Mouse (Mus musculus): ENCODE measurements around the gene Slc9a9.

Slc9a9 gene

DNA sequence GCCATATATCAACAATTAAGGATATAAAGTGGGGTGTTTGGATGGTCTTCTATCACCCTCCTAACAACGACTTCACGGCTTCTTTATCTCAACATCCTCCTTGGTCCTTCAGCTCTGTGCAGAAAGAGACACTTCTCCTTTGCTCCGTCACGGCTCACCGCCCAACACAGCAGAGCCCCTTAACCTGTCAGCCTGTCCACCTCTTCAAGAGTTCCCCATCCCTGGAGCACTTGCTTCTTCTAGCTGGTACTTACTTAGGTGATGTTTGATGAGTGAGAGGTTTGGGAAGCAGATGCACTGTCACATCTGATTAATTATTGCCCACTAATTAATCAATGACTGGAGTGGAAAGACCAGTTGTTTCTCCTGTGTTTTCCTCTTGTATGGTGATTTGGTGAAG, 213.7 kb downstream of the Slc9a9 start:
- ChIA-PET POLR2A (no interaction called here), CTCF (no interaction called here)

DNA sequence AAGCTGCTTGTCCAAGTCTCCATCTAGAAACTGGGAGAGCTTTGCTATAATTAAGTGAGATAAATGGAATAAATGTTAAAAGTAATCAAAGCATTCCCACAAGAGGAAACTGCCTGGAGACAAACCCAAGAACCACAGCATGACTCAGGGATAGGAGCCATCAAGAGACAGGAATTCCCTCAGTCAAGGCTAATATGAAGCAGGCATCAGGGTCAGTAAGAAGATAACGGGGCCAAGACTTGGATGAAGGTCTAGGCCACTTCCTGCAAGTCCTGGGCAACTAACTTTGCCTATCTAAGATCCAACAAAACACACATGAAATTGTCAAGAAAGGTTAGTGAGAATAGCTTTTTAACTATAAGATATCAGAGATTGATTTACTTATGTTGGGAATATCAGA, 215.4 kb downstream of the Slc9a9 start:
- CTCF ChIA-PET = no interaction called here
- POLR2A ChIA-PET = no interaction called here

DNA sequence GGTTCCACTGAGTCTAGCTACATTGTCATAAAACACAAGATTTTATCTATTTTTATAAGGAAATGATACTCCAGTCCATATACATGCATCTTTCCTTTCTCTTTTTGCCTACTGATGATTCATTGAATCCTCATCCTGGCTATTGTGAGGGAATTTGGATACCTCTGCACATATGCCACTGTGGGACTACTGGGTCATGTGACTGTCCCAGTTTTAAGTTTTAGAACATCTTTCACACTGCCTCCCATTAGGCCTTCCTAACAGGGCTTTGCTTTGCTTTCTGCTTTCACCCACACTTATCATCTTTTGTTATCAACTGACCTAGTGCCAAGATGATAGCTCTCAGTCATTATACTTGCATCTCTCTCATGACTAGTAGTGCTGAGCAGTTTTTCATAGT, 219.9 kb downstream of the Slc9a9 start:
- ChIA-PET POLR2A (no interaction called here), CTCF (no interaction called here)

DNA sequence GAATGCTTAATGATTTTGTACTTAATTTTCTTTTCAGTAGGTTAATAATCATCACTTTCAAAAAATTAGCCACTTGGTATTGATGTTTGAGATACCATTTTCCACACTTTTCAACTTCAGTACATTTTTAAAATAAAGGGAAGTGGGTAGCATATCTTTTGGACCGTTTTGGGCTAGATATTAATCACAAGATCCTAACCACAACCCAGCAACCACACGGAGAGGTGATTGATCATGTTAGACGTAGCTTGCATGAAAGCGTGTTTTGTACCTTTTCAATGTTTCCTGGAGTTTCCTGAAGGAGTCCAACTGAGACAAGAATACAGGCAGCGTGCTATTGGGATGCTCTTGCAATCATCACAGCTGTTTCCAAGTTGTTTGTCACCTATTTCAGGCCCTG, 226.2 kb downstream of the Slc9a9 start:
- ChIA-PET POLR2A (no interaction called here), CTCF (no interaction called here)

DNA sequence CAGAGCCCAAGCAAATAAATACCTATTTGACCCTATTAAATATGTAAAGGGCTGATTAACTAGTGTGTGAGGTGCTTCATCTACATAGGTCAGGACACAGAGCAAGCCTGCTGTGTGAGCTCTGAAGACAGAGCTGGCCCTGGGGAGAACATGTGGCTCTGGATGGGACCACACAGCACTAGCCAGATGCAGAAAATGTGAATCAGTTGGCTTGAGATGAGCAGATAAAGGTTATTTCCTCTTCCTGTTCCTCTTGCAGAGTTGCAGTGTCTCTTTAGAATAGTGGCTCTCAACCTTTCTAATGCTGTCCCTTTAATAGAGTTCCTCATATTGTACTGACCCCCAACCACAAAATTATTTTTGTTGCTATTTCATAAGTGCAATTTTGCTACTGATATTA, 234.5 kb downstream of the Slc9a9 start:
- ChIA-PET POLR2A (no interaction called here), CTCF (no interaction called here)

DNA sequence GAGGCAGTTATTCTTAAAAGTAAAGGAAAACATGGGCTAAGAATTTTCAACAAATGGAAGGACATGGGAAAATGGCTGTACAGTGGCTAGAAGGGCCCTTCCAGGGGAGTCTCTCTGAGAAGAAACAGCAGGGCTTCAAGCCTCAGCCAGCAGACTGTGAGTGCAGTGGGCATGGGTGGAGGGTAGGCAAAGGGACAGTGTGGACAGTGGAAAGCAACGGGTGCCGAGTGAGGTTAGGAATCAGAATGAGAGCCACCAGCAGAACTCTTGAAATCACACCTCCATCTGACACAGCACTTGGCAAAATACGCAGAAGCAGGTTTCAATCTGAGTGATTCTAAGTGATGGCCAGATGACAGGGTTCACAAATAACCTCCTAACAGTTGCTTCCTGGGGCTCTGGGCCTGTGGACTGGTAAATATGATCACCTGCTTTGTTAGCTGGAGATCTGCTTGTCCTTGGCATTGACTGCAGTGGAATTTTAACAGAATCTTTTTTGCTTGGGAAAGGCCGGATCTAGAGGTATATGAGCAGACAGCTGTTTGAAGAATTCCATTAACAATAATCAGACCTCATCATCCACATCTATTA, 237.4 kb downstream of the Slc9a9 start:
- ChIA-PET POLR2A (interaction anchor here in 1 of 4 experiments (1.1 kb wide), 1 partner anchor 15 kb away, joined by 4 read pairs; no protein-coding TSS in a partner anchor), CTCF (no interaction called here)

DNA sequence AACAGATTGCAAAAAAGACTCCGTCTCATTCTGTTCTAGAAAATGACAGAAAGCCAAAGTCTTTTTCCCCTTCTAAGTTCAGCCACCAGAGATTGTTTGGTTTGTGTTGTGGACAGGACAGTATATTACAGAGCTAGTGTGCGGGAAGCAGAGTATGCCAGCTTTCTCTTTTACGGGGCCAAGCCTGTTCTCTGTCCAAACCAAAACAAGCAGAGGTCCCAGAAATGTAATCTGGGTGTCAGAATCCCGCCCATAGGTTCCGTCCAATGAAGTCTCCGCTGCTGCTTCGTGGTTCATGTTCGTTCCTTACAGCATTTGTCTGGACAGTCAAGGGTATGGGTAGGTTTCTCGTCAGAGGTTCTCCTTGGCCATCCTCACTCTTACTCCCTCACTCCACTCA, 242.4 kb downstream of the Slc9a9 start:
- CTCF ChIA-PET = interaction anchor here in 1 of 4 experiments (0.5 kb wide), 1 partner anchor 110 kb away, joined by 3 read pairs; no protein-coding TSS in a partner anchor
- POLR2A ChIA-PET = no interaction called here

DNA sequence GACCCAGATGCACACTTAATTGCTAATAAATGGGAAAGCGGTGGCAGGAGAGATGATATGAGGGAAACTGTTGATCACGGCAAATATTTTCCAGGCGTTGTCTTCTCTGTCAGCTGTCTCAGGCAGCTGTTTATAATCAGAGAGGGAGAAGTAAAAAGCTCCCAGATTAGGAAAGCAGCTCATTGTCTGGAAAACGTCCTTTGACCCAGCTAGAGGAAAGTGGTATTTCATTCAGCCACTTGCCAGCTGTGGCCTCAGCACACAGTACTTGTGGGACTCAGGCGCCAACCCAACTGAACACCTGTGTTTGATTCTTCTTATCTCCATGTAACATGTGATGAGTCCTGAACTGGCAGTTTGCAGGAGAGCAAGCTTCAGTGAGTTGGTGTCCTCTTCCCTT, 252.4 kb downstream of the Slc9a9 start:
- ChIA-PET POLR2A (interaction anchor here in 1 of 4 experiments (1.0 kb wide), 1 partner anchor 16 kb away, joined by 4 read pairs; no protein-coding TSS in a partner anchor), CTCF (no interaction called here)

DNA sequence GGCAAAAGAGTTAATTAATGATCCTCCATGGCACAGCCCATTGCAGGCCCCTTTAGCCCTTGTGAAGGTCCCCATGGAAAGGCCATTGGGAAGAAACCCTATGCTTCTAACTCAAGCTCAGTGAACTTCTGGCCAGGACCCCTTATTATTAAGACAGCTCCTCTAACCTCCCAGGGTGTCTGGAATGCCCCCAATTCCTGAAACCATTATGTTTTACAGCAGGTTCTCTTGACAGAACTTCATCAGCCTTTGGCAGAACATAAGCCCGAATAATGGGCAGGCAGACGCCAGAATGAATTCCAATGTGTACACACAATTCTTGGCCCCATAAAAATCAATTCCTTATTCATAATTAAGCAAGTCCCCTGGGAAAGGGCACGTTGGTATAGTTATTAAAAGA, 256.1 kb downstream of the Slc9a9 start:
- ChIA-PET POLR2A (interaction anchor here in 1 of 4 experiments (0.6 kb wide), 1 partner anchor 401 kb away, joined by 4 read pairs; no protein-coding TSS in a partner anchor), CTCF (no interaction called here)

DNA sequence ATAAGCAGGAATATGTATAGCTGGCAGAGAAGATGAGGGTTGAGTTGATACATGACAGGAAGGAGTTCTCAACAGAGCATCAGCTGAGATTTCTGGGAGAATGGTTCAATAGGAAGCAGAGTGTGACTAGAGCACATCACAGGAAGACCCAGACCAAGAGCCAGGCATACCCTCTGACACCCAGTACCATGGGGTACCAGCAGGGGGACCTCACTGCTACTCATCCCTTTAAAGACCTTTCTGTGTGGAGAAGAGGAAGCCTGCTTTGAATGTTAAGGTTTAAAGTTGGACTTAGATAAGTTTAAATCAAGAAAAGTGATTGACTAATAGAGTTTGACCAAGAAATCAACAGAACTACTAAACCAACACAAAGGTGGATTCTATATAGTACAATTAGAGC, 257.4 kb downstream of the Slc9a9 start:
- POLR2A ChIA-PET = no interaction called here
- CTCF ChIA-PET = interaction anchor here in 1 of 4 experiments (0.6 kb wide), 1 partner anchor 737 kb away, joined by 3 read pairs; no protein-coding TSS in a partner anchor

DNA sequence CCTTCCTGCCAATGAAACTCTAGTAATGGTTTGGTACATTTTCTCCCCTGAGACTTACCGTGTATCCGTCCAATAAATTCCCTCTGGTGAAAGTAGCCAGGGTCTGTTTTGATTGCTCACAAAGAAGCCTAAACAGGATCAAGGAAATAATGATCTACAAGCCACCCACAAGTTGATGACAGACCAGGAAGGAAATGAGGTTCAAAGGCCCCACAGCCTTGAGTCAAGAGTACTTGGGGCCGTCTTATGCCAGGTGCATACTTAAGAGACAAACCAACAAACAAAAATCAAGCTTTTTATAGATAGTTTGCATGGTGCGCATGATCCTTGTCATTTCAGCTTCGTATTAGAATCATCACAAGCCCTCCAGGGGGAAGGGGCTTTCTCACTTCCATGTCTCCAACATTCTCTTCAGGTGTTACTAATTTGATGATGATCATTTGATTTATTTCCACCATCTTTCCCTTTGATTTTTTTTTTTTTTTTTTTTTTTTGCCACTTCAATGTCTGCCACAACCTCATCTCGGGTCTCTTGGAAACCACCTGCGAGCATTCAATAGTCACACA, 275.9 kb downstream of the Slc9a9 start:
- CTCF ChIA-PET = no interaction called here
- POLR2A ChIA-PET = interaction anchor here in 1 of 4 experiments (0.7 kb wide), 1 partner anchor 19 kb away, joined by 4 read pairs; no protein-coding TSS in a partner anchor

DNA sequence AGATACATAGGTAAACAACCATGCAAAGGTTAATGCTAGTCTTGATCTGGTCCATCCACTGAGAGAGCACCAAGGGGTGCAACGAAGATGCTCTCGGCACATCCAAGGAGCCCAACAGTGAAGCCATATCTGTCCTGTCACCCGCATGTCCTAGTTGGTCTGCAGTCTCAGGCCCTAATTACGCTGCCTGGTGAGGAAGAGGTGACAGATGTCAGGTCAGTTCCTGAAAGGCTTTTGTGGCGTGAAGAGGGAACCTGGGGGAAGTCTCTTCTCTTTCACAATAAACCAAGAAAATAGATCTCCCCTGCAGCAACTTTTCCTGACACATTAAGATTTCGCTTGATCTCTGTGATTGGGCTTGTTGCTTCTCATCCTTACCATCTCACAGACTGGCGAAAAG, 277.5 kb downstream of the Slc9a9 start:
- CTCF ChIA-PET = no interaction called here
- POLR2A ChIA-PET = no interaction called here

DNA sequence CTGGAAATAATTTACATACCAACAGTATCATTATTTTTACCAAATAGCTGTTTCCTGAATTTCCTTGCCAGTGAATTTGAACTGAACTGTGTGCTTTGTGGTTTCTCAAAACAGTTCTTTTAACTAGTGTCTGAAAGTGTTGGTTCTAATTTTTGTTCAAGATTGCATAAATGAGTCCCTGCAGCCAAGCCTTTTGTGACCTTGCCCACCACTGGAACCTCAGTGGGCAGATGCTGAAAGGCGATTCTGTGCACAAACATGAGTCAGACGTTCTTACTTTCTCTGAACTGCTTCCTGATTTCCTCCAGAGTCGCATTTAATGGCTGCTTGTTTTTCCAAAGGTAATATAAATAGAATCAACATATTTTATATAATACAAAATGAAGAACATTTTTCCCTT, 281.0 kb downstream of the Slc9a9 start:
- CTCF ChIA-PET = no interaction called here
- POLR2A ChIA-PET = no interaction called here

DNA sequence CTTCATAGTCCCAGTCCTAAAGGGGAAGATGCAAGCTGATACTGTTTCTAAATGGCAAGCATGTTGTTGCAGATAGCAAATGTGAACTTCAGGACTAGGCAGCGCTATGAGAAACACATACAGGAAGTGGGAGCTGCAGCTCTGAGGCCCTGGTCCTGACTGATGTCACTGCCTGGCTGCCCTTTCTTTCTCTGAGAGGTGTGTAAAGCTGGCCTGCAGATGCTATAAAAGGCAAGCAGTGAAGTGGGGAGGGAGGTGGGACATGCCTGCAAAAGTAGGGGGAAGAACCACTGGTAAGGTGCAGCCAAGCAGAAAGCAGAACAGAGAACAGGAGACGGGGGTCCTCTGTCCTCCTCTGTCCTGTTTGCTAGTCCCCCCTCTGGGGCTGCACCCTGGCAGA, 285.9 kb downstream of the Slc9a9 start:
- POLR2A ChIA-PET = interaction anchor here in 1 of 4 experiments (0.6 kb wide), 1 partner anchor 586 kb away, joined by 3 read pairs; no protein-coding TSS in a partner anchor
- CTCF ChIA-PET = no interaction called here

DNA sequence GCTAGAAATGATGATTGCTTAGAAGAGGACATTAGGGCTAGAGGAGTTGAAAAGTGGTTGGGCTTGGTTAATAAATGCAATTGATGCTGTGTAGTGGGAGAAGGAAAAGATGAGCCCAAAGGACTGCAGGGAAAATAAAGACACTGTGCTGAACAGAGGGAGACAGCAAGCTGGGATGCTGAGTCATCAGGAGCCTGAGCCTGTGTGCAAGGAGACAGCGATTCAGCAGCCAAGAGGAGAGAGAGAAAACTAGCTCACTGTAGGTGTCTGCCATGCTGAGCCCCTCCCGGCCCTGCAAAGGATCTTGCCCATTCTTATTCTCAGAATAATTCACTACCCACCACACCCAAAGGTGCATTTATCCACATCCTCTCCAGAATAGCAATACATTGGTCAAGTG, 288.7 kb downstream of the Slc9a9 start:
- ChIA-PET CTCF (no interaction called here), POLR2A (no interaction called here)

DNA sequence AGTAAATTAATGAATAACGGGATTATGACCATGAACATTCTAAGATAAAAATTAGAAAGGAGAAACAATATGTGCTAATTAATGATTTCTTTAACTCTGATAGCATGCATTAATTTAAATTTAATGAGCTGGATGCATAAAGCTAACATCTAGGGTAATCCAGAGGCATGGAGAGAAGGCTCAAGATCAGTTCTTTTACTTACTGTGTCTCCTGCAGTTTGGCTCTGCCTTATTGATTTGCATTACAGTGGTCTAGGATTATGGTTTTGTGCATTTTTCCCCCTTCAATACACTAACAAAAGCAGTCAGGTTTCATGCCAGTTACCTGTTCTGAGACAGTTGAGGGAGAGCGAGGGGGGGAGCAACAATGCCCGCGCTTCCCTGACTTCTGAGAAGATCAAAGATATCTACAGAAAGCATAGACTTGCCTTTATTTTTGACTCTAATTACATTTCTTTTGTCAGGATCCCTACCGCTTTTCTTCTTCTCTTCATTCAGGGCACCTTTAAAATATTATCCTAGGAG, 298.9 kb downstream of the Slc9a9 start:
- POLR2A ChIA-PET = no interaction called here
- CTCF ChIA-PET = no interaction called here

DNA sequence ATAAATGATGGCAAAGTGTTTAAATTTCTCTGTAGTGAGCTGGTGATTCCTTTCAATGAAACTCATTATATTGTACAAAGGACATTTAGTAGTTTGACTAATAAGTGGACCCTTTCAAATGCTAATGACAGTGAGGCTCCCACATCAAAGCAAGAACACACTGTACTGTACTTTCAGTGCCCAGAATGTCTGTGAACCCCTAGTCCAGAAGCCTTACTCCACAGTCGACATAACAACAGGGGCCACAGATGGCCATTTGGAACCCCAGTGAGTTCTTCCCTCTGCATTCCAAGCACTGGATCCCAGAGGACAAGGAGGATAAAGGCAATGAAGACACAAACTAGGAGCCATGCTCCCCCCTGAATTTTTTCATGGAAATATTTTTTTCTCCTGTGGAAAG, 299.4 kb downstream of the Slc9a9 start:
- ChIA-PET POLR2A (no interaction called here), CTCF (no interaction called here)

DNA sequence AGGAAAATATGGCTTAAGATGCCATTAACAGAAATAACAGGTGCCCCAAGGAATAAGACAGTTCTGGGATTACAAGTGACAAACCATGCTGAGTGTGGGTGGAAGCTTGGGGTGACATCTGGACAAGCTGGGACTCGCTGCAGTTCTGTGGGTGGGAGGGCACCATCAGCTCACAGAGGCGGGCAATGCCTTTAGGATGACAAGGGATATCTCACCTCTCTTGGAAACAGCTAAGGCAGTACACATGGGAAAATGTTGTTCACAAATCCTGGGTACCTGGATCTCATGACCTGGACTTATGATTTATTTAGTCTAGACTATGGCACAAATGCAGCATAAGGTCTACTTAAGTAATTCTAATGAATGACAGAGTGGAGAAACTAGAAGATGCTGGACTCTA, 302.3 kb downstream of the Slc9a9 start:
- POLR2A ChIA-PET = no interaction called here
- CTCF ChIA-PET = no interaction called here

DNA sequence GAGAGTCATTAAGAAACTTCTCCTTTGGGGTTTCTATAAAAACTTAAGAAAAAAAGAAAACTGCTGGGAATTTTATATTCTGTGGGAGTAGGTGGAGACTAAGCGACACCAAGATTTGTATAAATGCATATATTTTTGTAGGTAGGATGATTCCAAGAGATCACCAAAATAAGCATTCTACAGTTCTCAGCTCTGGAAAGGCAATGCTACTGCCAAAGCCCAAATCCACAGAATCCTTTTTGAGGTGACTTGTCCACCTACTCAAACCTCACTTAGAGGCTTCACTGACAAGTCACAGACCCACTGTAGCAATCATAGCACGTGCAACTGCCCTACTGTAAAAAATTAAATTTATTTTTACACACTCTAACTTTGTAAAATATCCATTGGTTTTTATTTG, 303.0 kb downstream of the Slc9a9 start:
- POLR2A ChIA-PET = no interaction called here

DNA sequence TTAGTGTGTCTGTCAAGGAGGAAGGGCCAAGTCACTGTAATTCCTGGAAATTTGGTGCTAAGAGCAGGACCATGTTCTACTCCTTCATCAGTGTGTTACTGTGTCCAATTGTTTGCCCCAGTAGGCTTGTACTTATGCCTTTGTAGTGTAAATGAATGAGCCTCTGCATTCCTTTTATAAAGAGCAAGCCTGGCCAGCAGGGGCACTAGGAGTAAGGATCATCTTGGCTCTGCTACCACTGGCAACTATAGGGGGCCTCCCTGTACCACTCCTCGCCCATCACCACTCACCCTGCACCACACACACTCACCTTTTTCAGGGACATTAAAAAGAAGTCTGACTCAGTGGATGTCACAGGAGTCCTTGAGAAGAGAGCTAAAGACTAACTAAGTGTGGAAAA, 306.5 kb downstream of the Slc9a9 start:
- POLR2A ChIA-PET = no interaction called here
- CTCF ChIA-PET = no interaction called here

More for the DNA sequence above, 303.0 kb downstream of the Slc9a9 start:
- CTCF ChIA-PET = no interaction called here

DNA sequence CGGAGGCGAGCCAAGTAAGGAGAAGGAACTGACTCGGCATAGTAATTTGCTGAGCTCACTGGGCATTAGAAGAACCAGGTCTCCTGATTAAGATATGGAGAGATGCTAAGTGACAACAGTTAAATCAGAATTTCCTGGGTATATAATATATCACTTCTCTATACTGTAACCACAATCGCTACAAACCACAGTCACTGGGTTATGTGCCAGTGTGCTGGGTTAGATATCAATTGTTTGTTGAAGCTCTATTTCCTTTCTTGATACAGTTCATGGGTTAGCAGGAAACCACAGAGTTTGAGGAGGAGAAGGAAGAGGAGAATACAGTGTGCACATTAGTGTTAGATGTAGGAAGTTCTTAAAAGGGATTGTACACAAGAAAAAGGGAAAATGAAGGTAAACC, 323.9 kb downstream of the Slc9a9 start:
- ChIA-PET POLR2A (no interaction called here), CTCF (no interaction called here)

Data from embryonic stem cell, embryonic (primary cell).